Mouse (Mus musculus): Measurements from ENCODE around the gene 2310022B05Rik. TPM values are rescaled to one million over a fixed set of nuclear protein-coding genes. Genes with fewer than 3 reads are reported as not detected.

The 2310022B05Rik gene
- 10 to 100 TPM; 68.7 to 73.6 TPM for total RNA-seq (2021)

DNA sequence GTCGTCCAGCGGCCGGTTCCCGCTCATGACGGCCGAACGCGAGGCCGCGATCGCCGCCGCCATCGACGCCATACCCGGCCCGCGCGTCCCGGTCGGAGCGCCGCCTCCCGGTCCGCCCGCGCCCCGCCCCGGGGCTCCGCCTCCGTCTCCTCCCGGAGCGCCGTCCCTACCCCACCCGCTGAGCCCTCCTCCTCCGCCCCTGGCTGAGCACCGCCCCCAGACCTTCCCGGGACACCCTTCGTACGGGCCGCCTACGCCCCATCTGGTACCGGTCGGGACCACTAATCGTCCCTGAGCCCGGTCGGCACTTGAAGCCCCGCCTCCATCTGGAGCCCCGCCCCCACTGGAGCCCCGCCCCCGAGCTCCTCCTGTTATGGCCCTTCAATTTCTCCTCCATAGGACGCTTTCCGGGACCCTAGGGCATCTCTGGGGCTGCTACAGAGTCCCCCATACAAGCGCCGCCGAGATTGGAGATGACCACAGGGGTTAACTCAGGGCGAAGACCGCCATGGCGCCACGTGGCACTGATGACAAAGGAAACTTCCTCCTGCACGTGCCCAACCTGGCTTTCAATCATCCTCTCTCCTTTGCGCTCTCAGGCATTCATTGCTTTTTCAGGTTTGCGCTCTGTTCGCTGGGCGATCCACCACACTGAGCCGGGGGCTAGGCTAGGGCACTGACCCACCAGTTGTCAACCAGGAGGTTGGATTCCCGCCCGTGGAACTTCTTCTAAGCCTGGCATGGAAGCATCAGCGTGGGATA is at the start of gene 2310022B05Rik:
2310022B05Rik (minus strand) TSS at position 258 of the 762 bp plus-strand sequence.
- DNase-seq: peak; percentile 88 to 90
- intact Hi-C loops (cut with DNase I): loop anchor here (2.0 kb wide), 2 partner anchors 18 to 30 kb away; no protein-coding TSS in a partner anchor

DNA sequence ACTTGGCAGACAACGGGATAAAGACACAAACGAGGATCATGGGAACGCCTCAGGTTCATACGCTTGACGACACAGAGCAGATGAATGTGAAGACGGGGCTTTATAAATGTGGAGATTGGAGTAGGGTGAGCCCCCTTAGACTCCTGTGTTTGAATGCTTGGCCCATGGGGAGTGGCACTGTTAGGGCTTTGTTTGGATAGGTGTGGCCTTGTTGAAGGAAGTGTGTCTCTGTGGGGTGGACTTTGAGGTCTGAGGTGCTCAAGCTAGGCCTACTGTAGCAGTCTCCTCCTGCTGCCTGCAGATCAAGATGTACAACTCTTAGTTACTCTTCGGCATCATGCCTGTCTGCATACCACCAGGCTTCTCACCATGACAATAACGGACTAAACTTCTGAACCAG is 42.7 kb upstream of the 2310022B05Rik start:
- DNase-seq: no peak
- intact Hi-C loops (cut with DNase I): no loop called here

DNA sequence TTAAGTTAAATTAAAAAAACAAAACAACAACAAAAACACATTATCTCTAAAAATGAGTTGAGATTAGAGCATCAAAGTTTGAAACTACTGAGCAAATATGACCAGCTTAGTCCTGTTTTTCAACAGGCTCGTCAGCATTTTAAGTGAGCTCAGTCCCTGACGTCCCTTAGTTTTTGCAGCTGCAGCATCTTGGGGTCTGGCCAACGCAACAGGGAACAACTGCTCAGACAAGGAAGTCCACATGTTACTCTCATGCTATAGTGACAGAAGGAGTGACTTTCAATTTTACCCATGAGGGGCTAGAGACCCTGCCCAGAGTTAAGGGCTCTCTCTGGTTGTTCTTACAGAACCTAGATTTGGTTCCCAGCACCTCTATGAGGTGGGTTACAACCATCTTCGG is 41.2 kb upstream of the 2310022B05Rik start:
- intact Hi-C loops (cut with DNase I): no loop called here

DNA sequence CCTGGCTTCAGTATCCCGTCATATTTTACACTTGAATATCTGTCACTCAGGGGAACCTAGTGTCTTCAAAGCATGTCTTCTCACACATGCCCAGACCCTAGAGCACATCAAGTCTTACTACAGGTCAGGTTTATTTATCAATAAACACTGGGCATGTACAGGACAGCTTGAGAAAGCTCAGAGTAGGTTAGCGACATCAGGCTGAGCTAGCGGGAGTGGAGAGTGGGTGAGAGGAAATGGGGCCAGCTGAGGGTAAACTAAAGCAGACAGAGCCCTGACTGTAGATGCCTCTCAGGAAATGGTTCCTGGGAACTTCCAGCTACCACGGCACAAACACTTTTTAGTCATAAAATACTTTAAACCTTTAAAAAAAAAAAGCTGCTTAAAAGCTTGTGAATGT is 40.4 kb upstream of the 2310022B05Rik start:
- intact Hi-C loops (cut with DNase I): no loop called here
- DNase-seq: no peak

More for the DNA sequence above, 41.2 kb upstream of the 2310022B05Rik start:
- no peak for DNase-seq

DNA sequence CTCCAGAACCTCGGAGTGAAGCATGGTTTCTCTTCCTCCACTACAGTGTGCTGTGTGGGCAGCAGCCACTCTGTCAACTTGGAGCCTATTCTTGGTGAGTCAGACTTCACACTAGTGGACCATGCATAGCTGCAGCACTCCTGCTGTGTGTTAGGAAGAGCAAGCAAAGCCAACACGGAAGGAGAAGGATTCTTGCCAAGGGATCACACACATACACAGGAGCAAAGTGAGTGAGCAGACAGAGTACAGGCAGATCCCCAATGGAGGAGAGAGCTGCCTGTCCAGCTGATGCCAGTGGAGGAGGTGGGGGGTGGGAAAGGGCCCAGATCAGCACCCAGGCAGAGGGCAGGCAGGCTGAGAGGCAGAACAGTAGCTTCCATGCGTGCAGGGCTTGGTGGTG is 39.0 kb upstream of the 2310022B05Rik start:
- intact Hi-C loops (cut with DNase I): no loop called here
- DNase-seq: no peak

DNA sequence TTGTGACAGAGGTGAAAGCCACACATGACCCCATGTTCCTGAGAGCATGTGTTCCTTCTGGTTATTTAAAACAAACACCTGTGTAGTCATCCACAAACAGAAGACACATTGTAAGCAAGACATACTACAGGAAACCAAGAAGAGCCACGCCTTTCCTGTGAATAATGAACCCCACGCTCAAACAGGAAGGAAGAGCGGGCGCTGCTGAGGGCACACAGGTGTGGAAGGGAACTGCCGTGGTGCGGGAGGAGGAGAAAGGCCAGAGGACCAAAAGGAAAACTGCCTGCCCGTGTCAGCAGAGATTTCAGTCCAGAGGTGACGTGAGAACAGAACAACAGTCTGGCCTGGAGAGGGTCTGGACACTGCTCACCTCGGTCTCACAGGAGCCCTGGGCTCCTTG is 37.9 kb upstream of the 2310022B05Rik start:
- intact Hi-C loops (cut with DNase I): no loop called here
- no peak for DNase-seq

DNA sequence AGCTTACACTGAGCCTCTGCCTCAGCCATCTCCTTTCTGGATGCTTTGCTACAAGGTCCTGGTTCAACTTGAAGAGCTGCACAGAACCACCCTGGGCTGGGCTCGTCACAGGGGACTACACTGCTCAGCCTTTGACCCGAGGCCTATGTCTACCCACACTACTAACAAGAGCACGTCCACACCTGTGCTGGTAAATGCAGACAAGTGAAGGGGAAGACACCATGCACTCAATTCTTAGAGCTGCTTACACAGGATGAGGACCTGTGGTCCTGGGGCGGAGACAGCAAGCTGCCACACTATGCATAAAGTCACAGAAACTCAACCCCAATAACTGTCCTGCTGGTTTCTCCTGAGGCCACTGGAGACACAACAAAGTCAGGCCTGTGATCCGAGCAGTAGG is 37.1 kb upstream of the 2310022B05Rik start:
- intact Hi-C loops (cut with DNase I): no loop called here
- DNase-seq: no peak

DNA sequence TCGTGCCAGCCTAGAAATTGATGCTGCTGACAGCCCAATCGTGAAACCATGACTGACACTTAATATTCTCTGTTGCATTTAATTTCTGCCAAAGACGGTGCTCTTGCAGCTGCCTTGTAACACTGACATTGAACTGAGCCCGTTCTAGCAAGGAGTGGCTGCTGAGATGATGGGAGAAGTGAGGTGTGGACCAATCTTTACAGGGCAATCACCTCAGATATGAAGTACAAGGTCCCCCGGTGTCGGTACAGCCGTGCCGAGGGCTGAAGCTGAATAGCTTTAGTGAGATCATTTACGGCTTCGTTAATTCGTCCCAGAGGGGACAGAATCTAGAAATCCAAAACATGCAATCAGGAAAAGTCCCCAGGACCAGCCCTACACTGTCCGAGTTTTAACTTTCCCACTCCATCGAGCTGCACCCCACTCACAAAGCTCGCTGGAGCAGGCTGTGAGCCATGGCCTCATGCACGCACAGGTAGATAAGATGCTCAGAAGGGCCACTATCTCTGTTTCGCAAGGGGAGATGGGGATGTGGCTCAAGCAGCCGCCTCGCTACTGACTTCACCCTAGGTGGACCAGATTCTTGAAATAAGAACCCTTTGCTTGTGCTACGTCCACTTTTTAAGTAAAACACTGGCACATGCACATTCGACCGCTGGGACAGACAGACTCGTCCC is 32.4 kb upstream of the 2310022B05Rik start:
- intact Hi-C loops (cut with DNase I): no loop called here

DNA sequence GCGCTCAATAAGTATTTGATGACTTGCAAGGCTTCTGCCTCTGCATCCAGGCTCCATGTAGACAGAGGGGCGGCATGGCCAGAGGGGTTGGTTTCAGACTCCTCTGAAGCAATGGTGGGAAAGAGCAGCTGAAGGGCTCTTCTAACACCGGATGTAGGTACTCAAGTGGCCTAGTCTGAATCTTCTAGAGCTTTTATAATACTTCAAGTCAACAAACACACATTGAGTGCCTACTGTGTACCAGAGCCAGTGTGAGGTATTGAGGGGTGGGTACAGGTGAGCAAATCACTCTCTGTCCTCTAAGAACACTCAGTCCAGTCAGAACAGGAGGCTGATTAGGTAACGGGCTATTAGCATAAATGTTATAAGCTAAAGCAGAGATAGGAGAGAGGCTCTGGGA is 28.5 kb upstream of the 2310022B05Rik start:
- intact Hi-C loops (cut with DNase I): no loop called here

More for the DNA sequence above, 32.4 kb upstream of the 2310022B05Rik start:
- DNase-seq: no peak

DNA sequence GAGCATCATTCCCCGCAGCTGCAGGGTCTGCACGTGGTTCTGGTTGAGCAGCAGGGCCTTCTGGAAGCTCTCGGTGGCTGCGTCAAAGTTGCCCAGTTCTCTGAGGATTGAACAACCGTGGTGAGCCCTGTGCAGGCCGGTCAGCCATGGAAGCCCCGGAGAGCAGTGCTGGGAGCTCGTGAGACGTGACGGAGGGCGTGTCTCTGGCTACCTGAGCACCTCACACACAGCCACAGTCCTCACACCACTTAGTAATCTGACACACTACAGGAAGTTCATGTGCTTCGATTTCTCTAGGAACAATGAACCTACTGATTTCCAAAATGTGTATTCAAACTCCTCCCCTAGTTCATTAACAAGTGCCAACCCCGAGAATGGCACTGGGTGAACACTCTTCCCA is 25.7 kb upstream of the 2310022B05Rik start:
- DNase-seq: no peak
- intact Hi-C loops (cut with DNase I): no loop called here

More for the DNA sequence above, 28.5 kb upstream of the 2310022B05Rik start:
- no peak for DNase-seq

DNA sequence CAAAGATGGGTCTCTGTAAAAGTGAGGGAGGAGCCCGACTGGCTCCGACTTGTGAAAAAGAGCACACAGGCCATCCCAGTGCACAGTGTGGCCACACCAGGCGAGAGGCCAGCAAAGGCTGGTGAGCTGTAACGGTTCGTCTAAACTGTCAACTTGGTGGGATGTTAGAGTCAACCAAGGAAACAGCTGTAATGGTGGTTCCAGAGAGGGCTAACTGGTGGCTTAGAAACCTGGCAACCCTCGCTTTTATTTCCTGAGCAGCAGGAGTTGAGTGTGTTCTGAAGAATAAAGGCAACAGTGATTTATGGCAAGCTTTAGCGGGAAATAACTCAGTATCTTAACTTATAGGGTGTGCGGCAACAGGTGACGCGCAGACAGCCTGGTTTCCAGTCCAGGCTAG is 19.0 kb upstream of the 2310022B05Rik start:
- intact Hi-C loops (cut with DNase I): no loop called here
- no peak for DNase-seq

DNA sequence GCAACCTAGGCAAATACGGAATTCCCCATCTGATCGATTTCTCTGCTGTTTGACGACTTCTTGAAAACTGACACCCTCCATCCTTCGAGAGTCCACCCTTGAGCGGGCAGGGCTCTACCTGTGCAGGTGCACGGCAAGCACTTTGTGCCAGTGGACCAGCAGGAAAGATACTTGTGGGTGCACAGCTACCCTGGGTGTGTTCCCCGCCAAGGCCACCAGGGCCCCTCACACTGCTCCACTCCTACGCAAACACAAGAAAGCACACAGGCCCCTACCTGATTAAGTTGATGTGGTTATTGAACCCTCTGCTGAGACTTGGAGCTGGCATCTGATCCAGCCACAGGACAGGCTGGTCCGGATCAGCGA is 18.6 kb upstream of the 2310022B05Rik start:
- DNase-seq: no peak
- intact Hi-C loops (cut with DNase I): no loop called here

DNA sequence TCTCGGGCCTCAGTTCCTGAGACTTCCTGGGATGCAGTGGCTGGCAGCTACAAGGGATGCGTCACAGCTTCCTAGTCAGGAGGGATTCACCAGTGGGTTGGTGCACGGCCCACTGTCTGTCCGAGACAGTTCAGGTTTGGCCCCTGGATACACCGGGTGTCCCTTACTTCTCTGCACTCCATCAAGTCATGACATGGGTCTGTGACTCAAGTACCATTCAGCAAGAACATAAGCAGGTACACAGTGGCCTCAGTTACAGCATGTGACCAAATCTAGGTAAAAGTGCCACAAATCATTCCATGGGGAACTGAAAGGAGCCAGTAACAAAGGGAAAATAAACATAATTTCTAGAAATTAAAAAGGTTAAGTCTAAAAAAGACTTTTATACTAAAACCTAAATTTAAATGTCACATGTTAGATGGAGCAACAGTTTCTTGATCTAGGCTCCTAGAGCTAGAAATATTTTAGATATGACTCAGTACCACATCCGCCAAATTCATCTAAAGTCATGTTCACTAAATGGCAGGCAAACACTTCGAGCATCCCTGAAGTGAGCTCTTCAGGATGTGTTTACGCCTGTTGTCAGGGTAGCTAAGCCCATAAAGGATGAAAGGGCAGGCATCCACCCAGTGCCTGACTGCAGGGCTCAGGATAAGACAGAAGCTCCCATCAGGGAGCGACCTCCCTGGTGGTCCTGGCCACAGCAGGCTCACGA is 18.1 kb upstream of the 2310022B05Rik start:
- intact Hi-C loops (cut with DNase I): no loop called here

DNA sequence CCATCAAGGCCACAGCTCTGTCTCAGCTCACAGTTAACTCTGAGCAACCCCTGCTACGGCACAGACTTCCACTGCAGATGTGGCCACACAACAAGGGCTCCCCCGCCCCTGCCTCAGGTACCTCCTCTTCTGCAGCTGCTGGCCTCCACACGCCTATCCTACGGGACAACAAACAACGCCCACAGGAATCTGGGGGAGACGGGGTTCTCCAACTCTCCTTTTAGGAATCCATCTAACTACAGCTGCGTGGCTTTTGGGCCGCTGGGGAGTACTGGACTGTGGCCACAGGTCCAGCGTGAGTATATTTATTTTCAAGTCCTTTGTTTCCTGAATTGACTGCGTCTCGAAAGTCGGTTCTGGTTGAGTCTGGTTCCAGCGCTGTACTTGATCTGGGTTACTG is 15.1 kb upstream of the 2310022B05Rik start:
- intact Hi-C loops (cut with DNase I): loop anchor here (5.0 kb wide), 1 partner anchor 151 kb away; no protein-coding TSS in a partner anchor
- DNase-seq: no peak

More for the DNA sequence above, 18.1 kb upstream of the 2310022B05Rik start:
- no peak for DNase-seq

DNA sequence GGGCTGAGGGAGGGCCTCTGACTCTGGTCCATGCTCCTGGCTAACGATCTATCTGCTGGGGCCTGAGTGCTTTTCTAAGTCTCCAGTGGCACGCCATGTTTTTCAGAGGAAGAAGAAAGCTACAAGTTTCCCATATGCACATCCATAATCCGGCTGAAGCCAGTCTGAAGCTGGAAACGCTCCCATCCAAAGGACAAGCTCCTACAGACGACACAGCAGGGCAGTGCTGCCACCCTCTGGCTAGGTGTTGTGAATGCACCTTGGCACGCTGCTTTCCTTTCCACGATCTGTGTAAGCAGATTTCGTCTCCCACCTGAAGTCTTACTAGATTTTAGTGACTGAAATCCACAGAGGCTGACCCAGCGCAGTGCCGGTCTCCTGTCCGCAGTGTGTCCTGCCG is 14.3 kb upstream of the 2310022B05Rik start:
- intact Hi-C loops (cut with DNase I): loop anchor here (1.0 to 5.0 kb wide), 2 partner anchors 60 to 150 kb away; no protein-coding TSS in a partner anchor
- DNase-seq: peak; percentile 78 to 79

DNA sequence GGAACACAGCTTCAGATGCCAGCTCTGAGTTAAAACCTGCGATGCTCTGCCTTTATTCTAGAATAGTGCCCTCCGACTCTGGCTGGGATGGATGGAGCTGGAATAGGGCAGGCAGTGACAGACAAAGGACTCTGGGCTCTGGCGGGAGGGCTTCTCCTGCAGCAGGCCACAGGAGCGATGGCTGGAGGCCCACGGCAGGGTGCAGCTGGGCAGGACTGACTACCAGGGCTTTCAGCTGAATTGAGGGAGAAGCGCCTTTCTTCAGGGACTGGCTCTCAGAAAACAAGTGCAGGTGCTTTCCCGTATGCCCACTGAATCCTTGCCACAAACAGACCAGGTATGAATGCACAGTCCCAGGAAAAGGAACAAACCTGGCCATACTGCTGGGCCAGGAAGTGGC is 13.9 kb upstream of the 2310022B05Rik start:
- no peak for DNase-seq
- intact Hi-C loops (cut with DNase I): loop anchor here (1.0 to 5.0 kb wide), 2 partner anchors 60 to 150 kb away; no protein-coding TSS in a partner anchor

DNA sequence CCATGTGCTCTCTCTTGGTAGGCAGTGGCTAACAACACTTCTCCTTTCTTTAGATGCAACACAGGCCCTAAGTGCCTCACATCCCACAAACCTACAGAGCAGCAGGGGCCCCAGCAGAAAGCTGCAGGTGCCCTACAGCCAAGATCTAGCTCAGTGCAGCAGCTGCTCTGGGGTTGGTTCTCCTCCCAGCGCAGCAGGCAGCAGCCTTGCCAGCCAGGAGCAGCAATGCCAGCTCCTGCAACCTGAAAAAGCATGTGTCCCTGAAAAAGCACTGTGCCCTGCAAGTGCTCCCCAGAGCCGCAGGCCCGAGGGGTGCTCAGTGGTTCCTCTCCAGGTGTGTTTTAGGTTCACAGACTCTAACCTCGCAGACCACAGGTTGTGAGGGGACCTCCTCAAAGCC is 13.5 kb upstream of the 2310022B05Rik start:
- DNase-seq: no peak
- intact Hi-C loops (cut with DNase I): loop anchor here (1.0 to 5.0 kb wide), 2 partner anchors 59 to 149 kb away; no protein-coding TSS in a partner anchor

DNA sequence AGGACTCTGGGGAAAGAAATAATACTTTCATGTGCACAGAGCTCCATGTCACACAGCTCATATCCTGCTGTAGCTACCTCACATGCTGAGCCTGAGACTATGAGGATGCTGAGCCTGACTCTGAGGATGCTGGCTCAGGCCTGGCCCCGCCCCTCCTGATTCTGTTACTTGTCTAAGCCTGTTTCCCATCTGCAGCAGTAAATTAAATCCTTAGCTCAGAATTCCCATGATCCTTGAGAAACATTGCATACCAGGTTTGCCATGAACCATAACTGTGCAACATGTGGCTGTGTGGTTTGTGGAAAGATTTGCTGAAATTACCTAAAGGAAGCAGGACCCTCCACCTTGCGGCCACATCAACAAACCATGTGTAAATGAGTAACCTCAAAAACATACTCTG is 9.2 kb upstream of the 2310022B05Rik start:
- intact Hi-C loops (cut with DNase I): no loop called here
- no peak for DNase-seq

DNA sequence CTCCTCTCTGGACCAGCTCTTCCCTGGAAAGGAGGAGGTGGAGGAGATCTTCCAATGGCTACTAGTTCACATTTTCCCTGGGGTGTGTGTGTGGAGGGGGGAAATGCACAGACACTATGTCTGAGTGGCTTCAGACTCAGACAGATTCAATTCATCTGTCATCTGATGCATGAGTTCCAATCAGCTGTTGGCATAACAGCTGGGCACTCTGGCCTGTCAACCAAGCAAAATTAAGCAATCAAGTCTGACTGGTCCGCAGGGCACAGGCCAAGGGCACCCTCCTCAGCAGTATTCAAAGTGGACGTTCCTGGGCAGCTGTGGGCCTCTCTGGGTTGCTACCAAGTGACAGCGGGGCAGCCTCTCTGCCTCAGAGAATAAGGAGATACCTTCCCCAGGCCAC is 5.6 kb upstream of the 2310022B05Rik start:
- no peak for DNase-seq
- intact Hi-C loops (cut with DNase I): no loop called here

DNA sequence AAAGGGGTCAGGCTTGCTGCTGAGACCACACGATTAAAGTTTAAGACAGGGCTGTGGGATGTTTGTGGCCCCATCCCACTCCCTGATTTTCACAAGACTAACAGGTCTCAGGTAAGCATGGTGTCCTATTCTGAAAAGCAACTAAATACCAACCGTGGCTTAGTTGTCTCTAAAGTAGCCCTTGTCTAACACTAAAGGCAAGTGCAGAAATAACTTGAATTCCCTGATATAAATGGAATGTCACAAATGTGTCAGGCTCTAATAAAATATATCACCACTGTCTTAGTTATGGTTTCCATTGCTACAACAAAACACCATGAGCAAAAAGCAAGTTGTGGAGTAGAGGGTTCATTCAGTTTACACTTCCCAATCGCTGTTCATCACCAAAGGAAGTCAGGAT is 1.2 kb upstream of the 2310022B05Rik start:
- intact Hi-C loops (cut with DNase I): no loop called here
- no peak for DNase-seq

DNA sequence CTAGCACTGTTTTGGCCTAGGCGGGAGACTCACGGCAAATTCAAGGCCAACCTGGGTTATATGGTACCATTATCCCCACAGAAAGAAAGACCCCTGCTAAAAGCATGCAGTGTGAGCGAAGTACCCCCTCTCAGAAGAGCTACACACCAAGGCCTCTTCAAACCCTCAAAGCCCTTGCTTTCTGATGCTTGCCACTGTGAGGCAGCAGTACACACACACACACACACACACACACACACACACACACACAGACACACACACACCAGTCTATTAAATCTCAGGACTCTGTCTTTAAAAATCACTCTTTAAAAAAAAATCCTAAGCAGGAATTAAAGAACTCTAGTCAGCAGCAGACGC is 683 bp upstream of the 2310022B05Rik start:
- intact Hi-C loops (cut with DNase I): loop anchor here (2.0 kb wide), 2 partner anchors 19 to 31 kb away; no protein-coding TSS in a partner anchor
- no peak for DNase-seq
